Mouse (Mus musculus) megakaryocyte progenitor cell, adult 5-6 weeks (primary cell): ENCODE measurements around the gene Sos2. TPM values are rescaled to one million over a fixed set of nuclear protein-coding genes. Genes with fewer than 3 reads are reported as not detected.

Experiments
- ATAC-seq: replicated peaks from 2 replicates; pipeline ENCODE4 v1.8.0; 2016; ENCODE audit warnings: mild to moderate bottlenecking, moderate TSS enrichment, inconsistent platforms; ENCODE audit not compliant: poor library complexity
- total RNA-seq, 2 experiments: library from RNA; stranded (forward) in 1 of 2; stranded (reverse) in 1 of 2; fragments of 157-497, 149-512 nt in 1 of 2; fragments of 200-1000 nt in 1 of 2; gene quantifications; 2 replicates each; pipeline versions ENCODE4 v1.2.3 to v1.2.4; 2015 to 2017

The Sos2 gene
- 47.1 and 53.9 TPM in 2 replicates for total RNA-seq (2015)
- 25.5 and 35.5 TPM in 2 replicates for total RNA-seq (2017)

DNA sequence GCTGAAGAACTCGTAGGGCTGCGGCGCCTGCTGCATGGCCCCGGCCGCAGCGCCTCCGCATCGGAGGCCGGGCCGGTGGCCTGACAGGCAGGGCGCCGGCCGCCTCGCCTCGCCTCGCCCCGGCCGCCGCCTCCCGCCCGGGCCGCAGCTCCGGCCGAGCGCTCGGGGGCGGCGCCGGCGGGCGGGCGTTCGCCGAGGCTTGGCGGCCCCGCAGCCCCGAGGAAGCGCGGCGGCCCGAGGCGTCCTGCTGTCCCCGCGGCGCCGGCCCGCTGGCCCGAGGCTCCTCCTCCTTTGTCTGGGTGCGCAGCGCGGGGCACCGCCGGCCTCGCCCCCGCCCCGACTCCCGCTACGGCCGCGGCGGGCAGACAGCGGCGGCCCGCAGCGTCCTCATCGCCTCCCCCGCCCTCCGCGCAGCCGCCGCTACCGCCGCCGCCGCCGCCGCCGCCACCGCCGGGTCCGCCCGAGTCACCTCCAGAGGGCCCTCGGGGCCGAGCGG, at the start of gene Sos2:
Gene Sos2, minus strand, starts transcription at position 287 of the 496 bp plus-strand sequence.
- peak; percentile 5; the same call in 1 of the 2 replicates for ATAC-seq

DNA sequence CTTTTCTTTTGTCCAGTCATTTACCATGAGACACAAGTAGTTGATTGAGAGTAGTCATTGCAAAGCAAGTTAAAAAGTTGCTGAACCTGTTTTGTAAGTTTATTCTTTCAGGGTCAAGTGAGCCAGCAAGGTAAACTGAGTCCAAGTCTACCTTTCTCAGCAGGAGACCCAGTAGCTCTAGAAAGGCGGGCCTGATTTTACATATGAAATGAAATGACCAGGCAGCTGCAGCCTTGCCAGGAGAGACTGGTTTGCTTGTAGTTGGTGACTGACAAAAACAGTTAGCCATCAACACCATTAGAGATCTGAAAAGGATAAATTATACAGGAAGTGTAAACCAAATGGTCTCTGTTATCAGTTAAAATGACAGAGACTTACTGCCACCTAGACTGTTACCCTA, 48.7 kb upstream of the Sos2 start:
- no peak for ATAC-seq

DNA sequence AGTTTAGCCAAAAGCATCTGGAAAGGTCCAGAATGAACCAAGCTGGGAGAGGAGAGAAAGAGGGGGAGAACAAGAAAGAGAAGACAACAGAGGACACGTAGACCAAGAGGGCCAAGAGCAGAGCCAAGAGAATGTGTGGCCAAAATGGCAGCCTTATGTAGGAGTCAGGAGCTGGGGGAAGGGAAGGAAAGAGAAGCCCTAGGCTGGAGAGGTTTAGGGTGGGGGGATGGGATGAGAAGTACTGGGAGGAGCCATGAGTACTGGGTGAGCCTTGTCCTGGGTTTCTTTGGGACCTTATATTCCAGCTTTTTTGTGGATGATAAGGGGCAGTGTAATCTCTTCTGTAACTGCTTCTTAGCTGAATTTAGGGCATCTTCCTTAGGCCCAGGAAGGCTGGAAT, 47.6 kb upstream of the Sos2 start:
- no peak for ATAC-seq

DNA sequence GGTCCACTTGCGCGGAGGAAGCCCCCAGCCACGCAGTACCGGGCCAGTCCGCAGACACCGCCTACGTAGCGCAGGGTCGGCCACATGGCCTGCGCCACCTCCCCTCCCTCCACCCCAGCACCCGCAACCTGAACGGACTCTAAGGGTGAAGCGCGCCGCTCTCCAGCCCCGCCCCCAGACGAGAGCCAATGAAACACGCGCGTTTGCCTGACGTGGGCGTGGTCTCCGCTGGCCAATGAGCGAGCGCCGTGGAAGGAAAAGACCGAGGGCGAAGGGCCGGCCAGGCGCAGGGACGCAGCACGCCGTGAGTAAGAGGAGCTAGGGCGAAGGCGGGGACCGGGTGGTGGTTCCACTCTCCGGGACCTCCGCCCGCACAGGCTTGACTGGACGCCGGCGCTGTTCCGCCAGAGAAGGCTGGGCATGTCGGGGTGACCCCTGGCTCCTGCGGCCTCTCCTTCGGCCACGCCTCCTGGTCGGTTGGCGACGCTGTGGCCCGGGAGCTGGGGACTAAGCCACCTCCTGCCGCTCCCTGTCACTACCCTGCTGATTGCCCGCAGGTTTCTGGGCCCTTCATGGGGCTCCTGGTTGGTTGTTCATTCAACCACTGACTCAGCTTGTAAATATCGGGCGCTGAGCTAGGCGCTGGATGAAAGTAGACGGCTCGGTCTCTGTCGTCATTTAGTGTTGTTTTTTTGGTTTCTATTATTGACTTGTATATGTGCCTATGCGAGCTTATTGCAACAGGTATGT, 43.2 kb upstream of the Sos2 start, which contains the start of the genes L2hgdh and Atp5s:
Gene L2hgdh, minus strand, starts transcription at position 163 of the 750 bp plus-strand sequence.
Gene Atp5s, plus strand, starts transcription at position 240 of the 750 bp plus-strand sequence.
- peak; percentile 92 for ATAC-seq

DNA sequence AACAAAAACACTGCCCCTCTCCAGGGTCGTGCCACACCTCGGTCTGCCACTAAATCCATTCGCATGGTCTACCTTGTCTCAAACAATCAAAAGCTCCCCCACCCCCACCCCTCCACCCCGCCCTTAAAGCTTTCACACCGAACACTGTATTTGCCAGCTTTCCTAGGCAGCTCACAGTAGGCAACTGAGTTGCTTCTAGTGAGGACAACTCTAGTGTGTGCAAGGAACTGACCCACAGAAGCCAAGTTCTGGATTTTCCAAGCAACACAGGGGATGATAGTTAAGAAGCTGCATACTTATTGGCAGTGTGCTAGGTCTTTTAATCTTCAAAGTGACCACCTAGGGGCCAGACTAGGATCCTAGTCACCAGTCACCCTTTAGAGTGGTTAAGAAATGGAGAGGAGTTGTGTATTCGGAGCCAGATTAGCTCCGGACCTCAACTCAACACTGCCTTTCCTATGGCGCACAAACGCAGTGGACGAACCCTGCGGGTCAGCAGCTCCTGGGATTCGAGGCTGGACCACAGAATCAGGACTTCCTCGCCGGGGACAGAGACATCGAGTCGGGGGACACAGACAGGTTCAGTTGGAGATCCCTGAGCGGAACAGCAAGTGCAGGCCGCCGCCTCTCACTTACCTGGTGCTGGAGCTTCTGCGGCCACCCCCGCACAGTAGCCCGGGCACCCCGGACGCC, 42.5 kb upstream of the Sos2 start:
- ATAC-seq: no peak

DNA sequence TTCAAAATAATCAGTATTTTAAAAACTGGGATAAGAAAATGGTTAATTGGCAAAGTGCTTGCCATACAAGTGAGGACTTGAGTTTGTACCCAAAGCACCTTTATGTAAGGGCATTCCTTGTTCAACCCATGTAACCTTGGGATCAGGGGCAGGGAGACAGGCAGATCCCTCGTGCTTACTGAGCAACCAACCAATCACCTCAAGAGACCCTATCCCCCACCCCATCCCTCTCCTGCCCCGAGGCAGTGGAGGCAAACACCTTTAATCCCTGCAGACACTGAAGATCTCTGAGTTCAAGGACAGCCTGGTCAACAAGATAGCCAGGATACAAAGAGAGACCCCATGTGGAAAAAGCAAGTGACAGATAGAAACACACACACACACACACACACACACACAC, 41.7 kb upstream of the Sos2 start:
- ATAC-seq: no peak

DNA sequence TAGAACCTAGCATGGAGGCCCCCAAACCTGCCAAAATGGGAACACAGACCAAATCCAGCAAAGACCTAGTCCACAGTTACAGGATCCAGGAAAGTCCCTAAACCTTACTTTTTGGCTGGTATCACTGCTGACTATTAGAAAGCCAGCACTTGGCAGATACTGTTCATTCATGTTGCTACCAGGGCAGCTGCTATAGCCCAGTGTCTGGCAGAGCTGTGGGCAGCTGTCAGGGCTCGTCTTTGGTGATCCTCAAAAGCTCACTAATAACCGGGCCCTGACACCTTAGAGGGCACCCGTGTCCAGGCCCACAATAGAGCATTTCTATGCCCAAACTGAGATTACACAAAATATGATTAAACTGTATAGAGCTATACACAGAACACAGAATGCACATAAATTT, 41.2 kb upstream of the Sos2 start:
- no peak for ATAC-seq

DNA sequence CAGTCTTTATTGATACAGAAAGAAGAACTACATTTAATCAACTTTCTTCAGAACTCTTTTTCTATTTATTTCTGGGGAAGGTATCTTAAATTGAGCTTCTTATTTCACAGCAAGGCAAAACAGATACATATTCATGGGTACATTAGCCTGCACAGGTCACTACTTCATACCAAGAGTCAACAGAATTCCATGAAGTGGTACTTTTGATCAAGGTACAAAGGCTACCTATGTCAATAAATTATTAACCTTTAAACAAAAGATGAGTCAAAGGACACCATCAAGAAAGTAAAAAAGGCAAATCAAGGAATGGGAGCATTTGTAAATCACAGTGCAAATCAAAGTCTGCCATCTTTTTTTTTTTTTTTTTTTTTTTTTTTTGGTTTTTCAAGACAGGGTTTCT, 32.0 kb upstream of the Sos2 start:
- no peak for ATAC-seq

DNA sequence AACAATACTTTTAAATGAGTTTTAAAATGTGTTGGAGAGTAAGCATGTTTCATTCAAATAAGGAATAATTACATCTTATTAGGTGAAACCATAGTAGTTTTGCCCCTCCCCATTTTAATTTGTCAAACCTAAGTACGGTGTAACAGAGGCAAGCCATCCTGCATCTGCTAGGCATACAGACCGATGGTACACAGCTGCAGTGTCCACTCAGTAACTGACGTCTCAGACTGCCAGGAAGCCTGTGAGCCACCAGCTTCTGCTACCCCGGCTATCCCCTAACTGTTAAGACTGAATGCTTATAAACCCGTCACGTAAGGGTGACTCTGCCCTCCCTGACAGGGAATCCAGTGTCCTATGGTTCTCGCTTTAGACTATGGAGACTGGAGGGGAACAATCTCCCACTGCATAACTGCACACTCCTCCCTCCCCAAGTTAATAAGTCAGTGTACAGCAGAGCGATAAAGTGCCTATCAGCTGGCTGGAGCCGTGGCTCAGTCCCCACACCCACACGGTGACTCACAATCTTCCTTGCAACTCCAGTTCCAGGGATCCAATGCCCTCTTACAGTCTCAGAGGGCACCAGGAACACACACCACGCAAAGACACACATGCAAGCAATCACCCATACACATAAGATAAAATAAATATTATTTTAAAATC, 23.3 kb upstream of the Sos2 start:
- ATAC-seq: 0 out of 2 replicates have a peak, but pooled peaks have one; percentile 23

DNA sequence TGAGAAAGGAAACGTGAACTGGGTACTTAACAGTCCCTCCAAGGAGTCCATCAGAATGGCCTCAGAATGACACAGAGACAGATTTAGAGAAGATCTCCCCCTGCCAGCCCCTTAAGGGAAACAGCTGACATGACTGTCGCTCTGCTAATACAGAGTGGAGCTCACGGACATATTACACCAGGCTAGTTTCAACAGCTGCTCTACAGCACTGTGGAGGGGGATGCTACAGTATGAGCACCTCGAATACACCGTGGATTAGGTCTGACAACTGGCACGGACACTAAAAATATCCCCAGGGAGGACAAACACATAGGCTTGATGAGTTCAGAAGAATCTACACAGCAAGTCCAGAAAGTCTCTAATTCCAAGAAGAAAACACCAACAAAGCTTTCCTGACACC, 16.7 kb upstream of the Sos2 start:
- no peak for ATAC-seq

DNA sequence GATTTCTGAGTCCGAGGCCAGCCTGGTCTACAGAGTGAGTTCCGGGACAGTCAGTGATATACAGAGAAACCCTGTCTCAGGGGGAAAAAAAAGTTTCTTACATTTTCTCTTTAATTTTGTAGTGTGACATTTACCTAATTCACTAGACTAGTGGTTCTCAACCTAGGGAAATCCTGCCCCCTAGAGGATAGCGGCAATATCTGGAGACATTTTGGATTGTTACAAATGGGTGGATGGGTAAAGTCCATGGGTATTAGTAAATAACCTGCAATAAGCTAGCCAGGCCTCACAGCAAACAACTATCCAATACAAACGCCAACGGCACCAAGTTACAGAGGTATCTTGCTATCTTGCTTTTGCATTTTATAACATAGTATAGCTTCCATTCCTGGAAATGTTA, 15.1 kb upstream of the Sos2 start:
- peak; percentile 81 for ATAC-seq

DNA sequence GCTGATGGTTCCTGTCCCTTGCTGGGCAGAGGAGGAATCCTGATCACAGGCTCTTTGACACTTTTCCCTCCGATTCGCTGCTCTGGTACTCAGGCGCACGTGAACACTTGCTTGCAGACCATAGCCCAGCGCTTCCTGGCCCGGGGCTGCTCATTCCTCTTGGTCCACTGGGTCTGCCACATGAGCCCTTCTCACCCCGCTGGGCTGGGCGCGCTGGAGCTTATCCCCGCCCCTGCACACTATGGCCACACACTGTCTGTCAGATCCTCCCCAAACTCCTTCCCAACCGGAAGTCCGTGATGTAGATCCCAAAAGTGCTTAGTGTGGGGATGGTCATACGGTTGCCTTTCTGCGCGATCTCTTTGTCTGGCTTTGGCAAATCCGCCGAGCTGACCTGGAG, 11.8 kb upstream of the Sos2 start:
- no peak for ATAC-seq

DNA sequence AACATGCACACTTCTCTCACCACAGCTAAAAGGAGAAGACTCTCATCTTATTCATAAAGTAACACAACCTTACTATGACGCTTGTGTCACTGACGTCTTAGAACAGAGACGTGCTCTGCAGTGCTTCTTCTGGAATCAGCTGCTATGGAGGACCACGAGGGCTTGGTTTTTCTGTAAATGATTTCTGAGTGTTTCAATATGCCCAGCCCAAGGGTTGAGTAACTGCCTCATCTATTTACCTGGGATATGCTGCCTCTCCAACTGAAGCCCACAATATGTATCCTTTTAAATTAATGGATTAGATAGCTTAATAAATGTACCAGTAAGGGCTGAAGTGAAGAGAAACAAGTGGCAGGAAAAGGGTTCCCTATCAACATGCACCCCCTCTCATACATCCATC, 9.1 kb upstream of the Sos2 start:
- no peak for ATAC-seq

DNA sequence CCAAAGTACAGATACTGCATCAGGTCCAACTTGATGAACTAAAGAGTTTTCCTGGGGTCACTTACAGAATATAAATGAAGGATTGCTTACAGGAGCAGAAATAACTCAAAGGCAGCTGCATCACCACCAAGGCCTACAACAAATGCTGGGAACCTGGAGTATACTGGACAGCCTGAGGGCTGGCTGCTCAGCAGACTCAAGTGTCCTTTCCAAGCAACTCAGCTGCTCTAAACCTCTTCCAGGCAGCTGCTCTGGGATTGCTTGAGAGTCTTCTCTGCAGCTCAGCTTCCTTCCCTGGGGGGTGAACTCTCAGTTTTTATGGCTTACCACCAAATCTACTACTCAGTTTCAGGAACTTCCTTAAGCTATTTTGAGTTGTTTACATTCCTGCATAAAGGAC, 7.4 kb upstream of the Sos2 start:
- no peak for ATAC-seq

DNA sequence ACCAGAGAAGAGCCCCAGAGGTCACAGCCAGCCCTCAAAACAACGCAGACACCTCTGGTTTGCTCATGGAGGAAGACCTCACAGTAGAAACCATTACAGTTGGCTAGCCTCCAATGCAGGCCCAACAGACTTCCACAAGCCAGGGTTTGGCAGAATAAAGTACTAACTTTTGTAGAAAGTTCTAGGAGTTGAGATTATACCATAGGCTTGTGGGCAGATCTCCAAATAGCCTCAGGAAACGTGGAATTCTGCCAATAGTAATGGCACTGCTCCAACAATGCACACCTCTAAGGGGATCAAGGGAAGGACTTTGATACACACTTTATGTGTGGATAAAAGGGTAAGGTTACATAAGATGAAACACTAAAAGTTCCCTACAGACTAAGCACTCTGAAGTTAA, 6.7 kb upstream of the Sos2 start:
- no peak for ATAC-seq

DNA sequence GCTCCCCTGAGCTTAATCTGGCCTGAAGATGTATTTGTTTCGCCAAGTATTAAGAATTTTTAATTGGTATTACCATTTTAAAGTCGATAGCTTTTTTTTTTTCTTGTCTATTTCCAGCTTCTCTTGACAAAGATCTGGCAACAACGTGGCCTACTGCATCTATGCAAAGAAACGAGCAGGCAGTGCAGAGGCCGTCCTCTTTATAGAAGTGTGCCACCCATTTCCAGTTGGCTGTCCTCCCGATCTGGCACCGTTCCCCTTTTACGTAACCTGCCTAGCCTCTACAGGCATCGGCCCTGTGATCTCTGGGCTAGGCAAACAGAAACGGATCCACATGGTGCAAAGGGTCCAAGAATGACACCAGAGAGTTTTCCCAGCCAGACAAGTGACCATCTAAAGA, 1.9 kb upstream of the Sos2 start:
- peak; percentile 68 for ATAC-seq

DNA sequence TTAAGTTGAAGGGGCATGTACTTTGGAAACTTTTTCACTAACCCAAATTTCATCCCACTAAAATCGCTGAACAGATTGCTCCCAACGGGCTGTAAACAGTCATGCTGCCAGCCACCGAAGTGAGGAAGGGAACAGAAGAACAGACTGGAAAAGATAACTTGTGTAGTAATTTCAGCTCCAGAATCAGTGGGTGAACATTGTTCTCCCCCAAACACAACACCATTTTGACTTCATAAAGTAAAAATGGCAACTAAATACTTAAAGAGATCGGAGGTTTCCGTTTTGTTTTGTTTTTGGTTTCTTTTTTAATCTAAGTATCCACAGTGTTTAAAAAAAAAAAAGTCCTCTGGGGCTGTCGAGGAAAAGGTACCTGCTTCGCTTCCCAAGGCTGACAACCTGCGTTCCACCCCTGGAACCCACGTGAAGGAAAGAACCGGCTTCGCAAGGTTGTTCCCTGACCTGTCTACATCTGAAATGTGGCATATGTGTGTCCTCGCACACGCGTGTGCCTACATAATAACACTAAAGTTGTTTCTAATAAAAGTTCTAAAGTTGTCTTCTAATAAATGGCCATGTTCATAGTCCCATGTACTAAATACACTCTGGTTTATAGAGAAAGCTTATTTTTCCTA, 1.3 kb upstream of the Sos2 start:
- ATAC-seq: no peak

DNA sequence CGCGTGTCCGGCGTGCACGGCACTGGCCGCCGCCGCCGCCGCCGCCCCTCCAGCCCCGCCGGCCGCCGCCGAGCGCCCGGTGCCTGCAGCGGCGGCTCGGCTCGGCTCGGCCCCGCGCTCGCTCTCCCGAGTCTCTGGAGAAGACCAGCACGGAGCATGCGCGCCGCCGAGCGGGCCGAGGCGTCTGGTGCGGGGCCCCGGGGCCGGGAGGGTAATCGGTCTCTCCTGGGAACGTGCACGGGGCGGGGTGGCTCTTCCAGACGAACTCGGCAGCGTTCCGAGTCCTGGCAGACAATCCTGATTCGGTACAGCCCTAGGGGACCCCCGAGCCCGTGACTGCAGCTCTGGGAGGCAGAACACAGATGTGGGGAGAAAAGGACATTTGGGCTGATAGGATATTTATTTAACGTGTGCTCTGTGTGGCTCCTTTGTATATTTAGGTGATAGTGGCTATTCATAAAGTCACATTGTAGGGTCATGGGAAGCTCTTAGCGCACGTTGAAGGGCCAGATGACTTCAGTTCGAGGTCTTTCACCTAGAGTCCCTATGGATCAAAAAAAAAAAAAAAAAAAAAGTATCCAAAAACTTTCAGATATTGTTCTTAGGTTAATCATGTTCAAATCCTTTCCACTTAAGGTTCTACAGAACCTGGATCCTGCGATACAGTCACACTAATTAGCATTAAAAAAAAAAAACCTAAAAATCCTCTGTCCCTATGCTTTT, 574 bp upstream of the Sos2 start:
- peak; percentile 51 for ATAC-seq

DNA sequence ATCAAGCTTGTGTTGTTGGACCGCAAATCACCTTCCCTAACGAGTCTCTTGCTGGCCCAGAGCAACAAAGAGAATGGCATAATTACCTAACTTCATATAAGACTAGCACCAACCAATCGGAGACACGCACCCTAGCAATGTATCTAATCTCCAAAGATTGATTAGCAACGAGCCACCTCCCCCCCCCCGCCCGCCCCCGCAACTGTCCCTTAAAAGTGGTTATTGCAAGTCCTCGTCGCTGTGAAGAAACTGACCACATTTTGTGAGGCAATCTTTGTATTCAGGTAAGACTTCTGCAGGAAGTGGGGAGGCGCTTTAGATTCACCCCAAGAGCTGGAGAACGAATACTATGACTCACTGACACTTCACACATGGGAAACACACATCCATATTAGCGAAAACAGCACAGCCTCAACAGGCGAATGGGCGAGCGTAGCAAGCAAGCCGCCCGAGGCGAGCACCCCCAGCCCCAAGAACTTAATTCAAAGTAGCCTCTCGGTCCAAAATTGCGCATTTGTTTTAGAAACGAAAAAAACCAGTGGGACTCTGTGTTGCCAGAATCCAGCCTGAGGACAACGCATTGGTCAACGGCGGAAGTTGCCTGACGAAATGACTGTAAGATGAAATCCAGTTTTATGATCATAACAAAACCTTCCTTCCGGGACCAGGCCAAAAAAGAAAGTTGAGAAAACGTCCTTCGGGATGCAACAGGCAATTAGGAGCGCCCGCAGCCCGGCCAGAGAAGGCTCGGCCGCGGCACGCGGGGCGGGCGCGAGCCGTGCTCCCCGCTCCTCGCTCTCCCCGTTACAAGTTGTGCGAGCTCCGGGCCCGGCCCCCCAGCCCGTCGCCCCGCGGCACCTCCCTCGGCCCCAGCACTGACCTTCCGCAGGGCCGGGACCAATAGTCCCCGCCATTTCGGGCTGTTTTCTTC, 752 bp downstream of the Sos2 start:
- peak; percentile 52 for ATAC-seq
